Mouse (Mus musculus): ENCODE data around the gene Aamp.
A peak's percentile ranks its signal among the peaks of the same experiment; 100 is the strongest.
"Not testable (repeated sequence)": the region's sequence is repeated elsewhere in the genome, so short reads cannot be mapped to it uniquely, and the experiment has no call there.

Aamp gene

GRCm38 (mm10) chr1:74284543-74285160, at the start of gene Aamp, which contains the start of gene Pnkd:
Aamp (minus strand) TSS chr1:74284738.
Pnkd (plus strand) TSS chr1:74284930.
- peak; percentile 98 for DNase-seq (ENCODE audit: low spot score in 2 of 2)

- no peak for DNase-seq (ENCODE audit: low spot score in 2 of 2)
Measured at GRCm38 (mm10) chr1:74332930-74333329, 48.4 kb upstream of the Aamp start.

GRCm38 (mm10) chr1:74332241-74332763, 47.8 kb upstream of the Aamp start:
- DNase-seq (ENCODE audit: low spot score in 2 of 2) = peak; percentile 85 to 87

GRCm38 (mm10) chr1:74331046-74331681, 46.6 kb upstream of the Aamp start:
- no peak for DNase-seq (ENCODE audit: low spot score in 2 of 2)

DNA sequence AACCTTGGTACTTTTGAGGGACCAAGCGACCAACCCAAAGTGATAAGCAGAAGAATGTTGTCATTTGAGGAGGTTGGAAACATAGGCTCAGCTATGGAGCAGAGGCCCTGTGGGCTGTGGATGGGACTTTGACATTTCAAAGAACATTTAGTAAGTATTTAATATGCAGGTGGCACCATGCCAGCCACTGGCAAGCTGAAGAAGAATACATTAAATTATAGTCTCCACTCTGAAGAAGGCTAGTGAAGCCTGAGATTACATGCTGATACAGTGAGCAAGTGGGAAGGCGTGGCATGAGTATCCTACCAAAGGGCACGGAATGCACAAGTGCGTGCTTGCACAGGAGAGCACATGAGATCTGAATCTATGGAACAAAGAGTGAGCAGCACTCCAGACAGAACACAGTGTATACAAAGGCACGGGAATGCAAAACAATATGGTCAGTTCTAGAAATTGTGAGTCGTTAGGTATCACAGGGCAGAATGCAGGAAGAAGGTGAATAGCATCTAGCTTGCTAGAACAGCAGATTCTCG, 45.4 kb upstream of the Aamp start:
- no peak for DNase-seq (ENCODE audit: low spot score in 2 of 2)

- not testable (repeated sequence) for DNase-seq (ENCODE audit: low spot score in 2 of 2)
Measured at GRCm38 (mm10) chr1:74326916-74327315, 42.4 kb upstream of the Aamp start.

GRCm38 (mm10) chr1:74321396-74321795, 36.9 kb upstream of the Aamp start:
- no peak for DNase-seq (ENCODE audit: low spot score in 2 of 2)

DNA sequence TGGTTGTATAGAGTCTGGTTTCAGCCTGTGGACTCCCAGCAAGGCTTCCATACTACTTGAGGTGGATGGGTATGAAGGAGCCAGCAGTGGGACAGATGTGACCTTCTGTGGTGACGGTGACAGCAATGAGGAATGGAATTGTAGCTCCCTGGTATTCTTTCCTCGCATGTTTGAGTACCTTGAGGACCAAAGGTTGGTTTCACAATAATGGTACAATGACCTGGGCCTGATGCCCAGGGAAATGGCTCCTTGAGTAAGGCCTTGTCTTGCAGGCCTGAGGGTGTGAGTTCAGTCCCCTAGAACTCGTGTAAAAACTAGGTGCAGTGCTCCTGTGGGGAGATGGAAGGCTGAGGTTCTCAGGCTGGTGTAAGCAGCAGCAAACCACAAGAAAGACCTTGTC, 34.2 kb upstream of the Aamp start:
- DNase-seq (ENCODE audit: low spot score in 2 of 2) = no peak

- no peak for DNase-seq (ENCODE audit: low spot score in 2 of 2)
Measured at GRCm38 (mm10) chr1:74316114-74316827, 31.7 kb upstream of the Aamp start.

DNA sequence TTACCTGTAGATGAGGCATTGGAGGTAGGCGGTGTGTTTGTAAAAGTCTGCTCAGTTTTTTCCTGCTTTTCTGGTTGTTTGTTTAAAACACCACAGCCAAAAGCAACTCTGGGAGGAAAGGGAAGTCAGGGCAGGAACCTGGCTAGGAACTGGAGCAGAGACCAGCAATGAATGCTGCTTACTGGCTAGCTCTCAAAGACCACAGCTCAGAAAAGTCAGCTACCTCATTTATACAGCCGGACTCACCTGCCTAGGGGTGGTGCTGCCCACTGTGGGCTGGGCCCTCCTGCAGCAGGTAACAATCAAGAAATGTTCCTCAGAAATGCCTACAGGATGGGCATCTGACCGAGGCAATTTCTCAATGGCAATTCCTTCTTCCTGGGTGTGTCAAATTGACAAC, 30.3 kb upstream of the Aamp start:
- DNase-seq (ENCODE audit: low spot score in 2 of 2) = no peak

DNA sequence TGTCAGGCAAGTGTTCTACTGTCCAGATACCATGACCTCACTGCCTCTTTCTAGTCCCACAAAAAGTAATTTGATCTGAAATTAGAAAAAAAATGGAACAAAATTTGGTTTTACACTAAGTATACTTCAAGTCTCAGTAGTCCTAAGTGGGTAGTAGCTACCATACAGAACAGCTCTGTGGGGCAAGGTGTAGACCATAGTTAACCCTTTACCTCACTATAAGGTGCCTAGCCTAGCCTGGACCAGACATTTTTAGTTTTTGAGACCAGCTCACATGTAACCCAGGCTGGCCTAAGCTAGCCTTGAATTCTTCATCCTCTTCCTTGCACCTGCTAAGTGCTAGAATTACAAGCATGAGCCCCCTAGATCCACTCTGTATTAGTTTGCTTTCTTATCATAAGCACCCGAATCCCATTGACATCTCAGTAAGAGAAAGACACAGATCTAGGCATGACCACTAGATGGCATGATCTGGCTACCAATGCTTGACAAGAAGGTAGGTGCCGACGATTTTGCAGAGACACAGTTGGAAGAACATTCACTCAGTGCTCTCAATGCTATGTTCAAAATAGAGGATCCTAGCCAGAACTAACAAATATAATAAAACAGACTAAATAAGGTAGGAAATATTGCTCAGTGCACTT, 28.6 kb upstream of the Aamp start:
- peak in 1 of 2 experiments; percentile 37 for DNase-seq (ENCODE audit: low spot score in 2 of 2)

- DNase-seq (ENCODE audit: low spot score in 2 of 2) = no peak
Measured at GRCm38 (mm10) chr1:74309767-74310166, 25.2 kb upstream of the Aamp start.

- no peak for DNase-seq (ENCODE audit: low spot score in 2 of 2)
Measured at GRCm38 (mm10) chr1:74308001-74308964, 23.7 kb upstream of the Aamp start.

GRCm38 (mm10) chr1:74307146-74307545, 22.6 kb upstream of the Aamp start:
- DNase-seq (ENCODE audit: low spot score in 2 of 2) = no peak

DNA sequence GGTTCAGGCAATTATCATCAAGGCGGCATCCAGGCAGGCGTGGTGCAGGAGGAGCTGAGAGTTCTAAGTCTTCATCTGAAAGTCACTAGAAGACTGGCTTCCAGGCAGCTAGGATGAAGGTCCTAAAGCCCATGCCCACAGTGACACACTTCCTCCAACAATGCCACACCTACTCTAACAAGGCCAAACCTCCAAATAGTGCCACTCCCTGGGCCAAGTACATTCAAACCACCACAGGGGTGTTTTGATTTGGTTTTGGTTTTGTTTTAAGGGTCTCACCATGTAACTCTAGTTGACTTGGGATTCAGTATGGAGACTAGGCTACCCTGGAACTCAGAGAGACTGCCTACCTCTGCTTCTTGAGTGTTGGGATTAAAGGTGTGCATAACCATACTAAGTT, 21.0 kb upstream of the Aamp start, which contains the start of gene Tmbim1:
Gene Tmbim1 (minus strand): TSS at position 101 of the 400 bp plus-strand sequence.
- DNase-seq (ENCODE audit: low spot score in 2 of 2) = no peak

- DNase-seq (ENCODE audit: low spot score in 2 of 2) = no peak
Measured at GRCm38 (mm10) chr1:74304946-74305345, 20.4 kb upstream of the Aamp start.

- DNase-seq (ENCODE audit: low spot score in 2 of 2) = no peak
Measured at GRCm38 (mm10) chr1:74304339-74304790, 19.8 kb upstream of the Aamp start.

- DNase-seq (ENCODE audit: low spot score in 2 of 2) = peak; percentile 25 to 47
Measured at GRCm38 (mm10) chr1:74303509-74304338, 19.2 kb upstream of the Aamp start.

GRCm38 (mm10) chr1:74302835-74303234, 18.3 kb upstream of the Aamp start:
- DNase-seq (ENCODE audit: low spot score in 2 of 2) = no peak

DNA sequence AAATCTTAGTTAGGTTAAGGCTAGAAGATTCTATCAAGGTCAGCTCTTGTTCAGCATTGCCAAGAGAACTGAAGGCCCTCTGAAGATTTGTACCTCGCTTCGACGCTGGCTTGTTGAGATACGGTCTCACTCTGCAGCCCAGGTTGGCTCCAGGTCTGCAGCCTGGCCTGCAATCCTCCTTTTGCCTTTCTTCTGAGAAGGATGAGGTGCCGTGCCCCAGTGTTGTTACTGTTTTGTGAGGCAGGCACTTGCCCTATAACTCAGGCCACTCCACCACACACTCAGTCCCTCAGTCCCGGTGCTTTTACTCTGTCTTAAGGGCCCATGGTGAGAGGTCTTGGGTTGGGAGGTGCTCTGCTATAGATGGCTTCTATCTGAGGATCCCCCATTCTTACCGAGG, 17.7 kb upstream of the Aamp start:
- DNase-seq (ENCODE audit: low spot score in 2 of 2) = no peak
